Mouse (Mus musculus): ENCODE measurements around the gene Papss1. TPM values are rescaled to one million over a fixed set of nuclear protein-coding genes. Genes with fewer than 3 reads are reported as not detected.

Papss1 gene
- polyA plus RNA-seq, 1 experiment from 2014 or later, result 124 TPM

DNA sequence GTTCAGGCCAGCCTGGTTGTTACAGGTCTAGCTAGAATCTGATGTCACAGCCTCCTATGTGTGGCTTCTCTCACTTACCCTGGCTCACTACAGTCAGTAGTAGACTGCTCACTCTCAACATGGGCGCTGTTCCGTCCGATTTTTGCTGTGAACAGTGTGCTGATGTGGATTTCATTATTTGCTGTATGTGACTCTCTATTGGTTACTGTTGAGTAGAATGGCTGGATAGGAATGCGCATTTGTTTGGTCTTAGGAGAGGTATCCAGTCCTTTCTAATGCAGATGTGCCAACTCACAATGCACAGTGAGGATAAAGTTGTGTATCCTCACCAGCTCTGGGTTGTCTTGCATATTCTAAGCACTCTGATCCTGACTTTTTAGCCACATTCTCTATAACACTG is 62.9 kb downstream of the Papss1 start:
- H3K9me3 ChIP-seq (ENCODE audit: low read length), result no peaks in the 10 kb centered on the region
- H3K27me3 ChIP-seq (ENCODE audit: insufficient read depth, low read length), result no peaks in the 10 kb centered on the region
- H3K27ac ChIP-seq (ENCODE audit: low read length), result no peak overlapping the region
- no peak overlapping the region for H3K4me2 ChIP-seq (replicated peaks; ENCODE audit: low read depth, low read length)
- ATAC-seq (ENCODE audit: low FRiP score, low TSS enrichment), result no peak
- 99% methylated on average over 4 of the region's 4 CpGs for WGBS
- H3K36me3 ChIP-seq (ENCODE audit: insufficient read depth, low read length), result peaks cover 24% of the 10 kb centered on the region
- H3K4me1 ChIP-seq (ENCODE audit: insufficient read depth, low read length), result peaks cover 8% of the 10 kb centered on the region
- H3K4me3 ChIP-seq (ENCODE audit: low read length), result no peak overlapping the region
- no peak overlapping the region for H3K9ac ChIP-seq (replicated peaks; ENCODE audit: low read length)

DNA sequence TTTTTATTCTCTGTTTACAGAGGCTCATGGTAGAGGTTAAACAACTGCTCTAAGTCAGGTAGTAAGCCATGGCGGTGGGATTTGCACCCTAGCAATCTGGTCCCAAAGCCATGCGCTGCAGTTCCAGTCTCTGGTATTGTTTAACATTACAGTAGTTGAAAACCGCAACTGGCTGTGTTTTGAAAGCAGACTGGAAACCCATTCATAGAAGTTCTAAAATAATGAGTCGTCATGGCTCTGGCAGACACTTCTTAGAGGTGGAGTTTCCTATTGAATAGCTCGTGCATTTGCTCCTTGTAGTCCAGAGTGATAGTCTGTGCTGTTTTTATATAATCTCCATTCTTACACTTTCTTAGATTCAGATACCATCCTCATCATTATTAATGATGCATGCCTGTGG is 63.7 kb downstream of the Papss1 start:
- H3K4me3 ChIP-seq (ENCODE audit: low read length), result no peak overlapping the region
- WGBS, result 79% methylated on average over 5 of the region's 5 CpGs
- peaks cover 8% of the 10 kb centered on the region for H3K4me1 ChIP-seq (ENCODE audit: insufficient read depth, low read length)
- H3K9me3 ChIP-seq (ENCODE audit: low read length), result no peaks in the 10 kb centered on the region
- no peaks in the 10 kb centered on the region for H3K27me3 ChIP-seq (ENCODE audit: insufficient read depth, low read length)
- H3K27ac ChIP-seq (ENCODE audit: low read length), result no peak overlapping the region
- no peak overlapping the region for H3K4me2 ChIP-seq (replicated peaks; ENCODE audit: low read depth, low read length)
- no peak overlapping the region for H3K9ac ChIP-seq (replicated peaks; ENCODE audit: low read length)
- ATAC-seq (ENCODE audit: low FRiP score, low TSS enrichment), result no peak
- H3K36me3 ChIP-seq (ENCODE audit: insufficient read depth, low read length), result peaks cover 28% of the 10 kb centered on the region

DNA sequence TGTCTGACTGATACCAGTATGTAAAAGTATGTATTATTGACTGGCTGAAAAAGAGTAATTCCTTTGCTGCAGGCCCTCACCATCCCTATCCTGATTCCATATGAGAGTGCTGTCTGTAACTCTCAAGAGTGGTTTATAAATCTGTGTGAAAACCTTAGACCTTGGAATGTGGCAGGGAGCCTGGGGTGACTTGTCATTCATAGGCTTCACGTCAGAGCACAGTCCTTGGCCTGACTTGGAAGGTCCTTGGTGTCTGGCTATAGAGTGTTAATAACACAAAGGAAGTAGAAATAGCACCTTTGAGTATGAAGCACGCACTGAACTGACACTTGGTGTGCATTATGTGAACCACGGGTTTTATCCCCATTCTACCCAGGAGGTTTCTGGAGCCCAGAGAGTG is 64.4 kb downstream of the Papss1 start:
- no peak overlapping the region for H3K27ac ChIP-seq (ENCODE audit: low read length)
- no peak overlapping the region for H3K9ac ChIP-seq (replicated peaks; ENCODE audit: low read length)
- ATAC-seq (ENCODE audit: low FRiP score, low TSS enrichment), result no peak
- no peaks in the 10 kb centered on the region for H3K9me3 ChIP-seq (ENCODE audit: low read length)
- H3K4me3 ChIP-seq (ENCODE audit: low read length), result no peak overlapping the region
- H3K4me1 ChIP-seq (ENCODE audit: insufficient read depth, low read length), result peaks cover 8% of the 10 kb centered on the region
- 87% methylated on average over 3 of the region's 3 CpGs for WGBS
- no peaks in the 10 kb centered on the region for H3K27me3 ChIP-seq (ENCODE audit: insufficient read depth, low read length)
- peaks cover 29% of the 10 kb centered on the region for H3K36me3 ChIP-seq (ENCODE audit: insufficient read depth, low read length)
- no peak overlapping the region for H3K4me2 ChIP-seq (replicated peaks; ENCODE audit: low read depth, low read length)

DNA sequence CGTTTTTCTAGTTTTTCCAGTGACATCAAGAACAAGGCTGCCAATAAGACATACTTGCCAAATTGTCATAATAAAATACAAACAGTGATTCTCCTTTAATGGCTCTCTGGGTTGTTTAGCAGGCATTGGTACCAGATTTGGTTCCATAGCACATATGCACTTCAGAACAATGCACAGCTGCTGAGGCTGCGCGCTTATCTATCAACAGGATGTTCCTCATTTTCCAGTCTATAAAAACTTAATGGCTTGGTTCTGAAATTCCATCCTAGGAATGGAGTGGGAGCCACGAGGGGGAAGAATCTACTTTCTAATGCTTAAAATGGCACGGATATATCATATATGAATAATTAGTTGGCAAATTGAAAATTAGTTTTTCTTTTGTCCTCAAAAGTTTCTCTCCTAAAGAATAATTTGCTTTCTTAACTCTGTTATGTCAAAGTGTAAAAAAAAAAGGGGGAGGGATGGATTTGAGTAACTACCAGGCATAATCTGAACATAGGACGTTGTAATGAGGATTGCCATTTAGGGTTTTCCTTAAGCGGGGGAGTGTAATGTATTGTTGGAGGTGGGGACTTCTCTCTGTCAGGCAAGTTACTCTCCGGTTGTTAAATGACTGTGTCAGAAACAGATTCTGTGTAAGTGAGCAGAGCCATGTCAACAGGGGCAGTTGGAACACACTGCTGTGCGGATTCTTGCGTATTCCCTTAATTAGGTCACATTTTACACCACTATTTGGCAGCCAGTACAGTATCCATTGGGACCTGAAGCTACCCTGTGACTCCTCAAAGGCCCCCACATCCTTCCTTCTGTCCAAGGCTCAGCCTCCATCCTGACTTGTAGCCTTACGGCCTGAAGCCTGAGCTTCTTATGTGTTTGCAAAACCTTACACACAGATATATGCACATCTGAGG is 66.1 kb downstream of the Papss1 start:
- H3K4me3 ChIP-seq (ENCODE audit: low read length), result no peak overlapping the region
- 36% methylated on average over 11 of the region's 11 CpGs for WGBS
- H3K9me3 ChIP-seq (ENCODE audit: low read length), result no peaks in the 10 kb centered on the region
- H3K4me2 ChIP-seq (replicated peaks; ENCODE audit: low read depth, low read length), result no peak overlapping the region
- no peak overlapping the region; the same call in 1 of the 2 replicates for H3K27ac ChIP-seq (ENCODE audit: low read length)
- H3K9ac ChIP-seq (replicated peaks; ENCODE audit: low read length), result no peak overlapping the region
- no peaks in the 10 kb centered on the region for H3K27me3 ChIP-seq (ENCODE audit: insufficient read depth, low read length)
- H3K36me3 ChIP-seq (ENCODE audit: insufficient read depth, low read length), result peaks cover 22% of the 10 kb centered on the region
- H3K4me1 ChIP-seq (ENCODE audit: insufficient read depth, low read length), result peaks cover 8% of the 10 kb centered on the region
- ATAC-seq (ENCODE audit: low FRiP score, low TSS enrichment), result 0 out of 2 replicates have a peak, but pooled peaks have one; percentile 5

DNA sequence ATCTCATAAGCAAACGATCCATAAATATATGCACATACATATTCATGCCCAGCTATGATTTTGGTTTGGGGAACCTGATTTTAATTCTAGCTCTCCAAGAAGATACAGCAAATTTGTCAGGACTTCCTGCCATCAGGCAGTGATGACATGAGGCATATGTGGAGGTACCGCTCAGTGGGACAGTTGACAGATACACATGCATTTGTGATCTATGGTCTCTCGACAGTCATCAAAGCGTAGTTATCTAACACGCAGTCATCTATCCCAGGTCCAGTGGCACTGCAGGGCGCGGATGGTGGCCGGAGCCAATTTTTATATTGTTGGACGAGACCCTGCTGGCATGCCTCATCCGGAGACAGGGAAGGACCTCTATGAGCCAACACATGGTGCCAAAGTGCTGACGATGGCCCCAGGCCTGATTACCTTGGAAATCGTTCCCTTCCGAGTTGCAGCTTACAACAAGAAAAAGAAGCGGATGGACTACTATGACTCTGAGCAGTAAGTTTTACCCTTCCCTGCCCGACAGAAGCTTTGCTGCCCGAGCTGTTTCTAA is 66.8 kb downstream of the Papss1 start:
- H3K27ac ChIP-seq (ENCODE audit: low read length), result no peak overlapping the region; the same call in 1 of the 2 replicates
- ATAC-seq (ENCODE audit: low FRiP score, low TSS enrichment), result no peak
- no peak overlapping the region for H3K4me3 ChIP-seq (ENCODE audit: low read length)
- no peaks in the 10 kb centered on the region for H3K27me3 ChIP-seq (ENCODE audit: insufficient read depth, low read length)
- no peaks in the 10 kb centered on the region for H3K9me3 ChIP-seq (ENCODE audit: low read length)
- peaks cover 8% of the 10 kb centered on the region for H3K4me1 ChIP-seq (ENCODE audit: insufficient read depth, low read length)
- no peak overlapping the region for H3K9ac ChIP-seq (replicated peaks; ENCODE audit: low read length)
- WGBS, result 83% methylated on average over 16 of the region's 16 CpGs
- no peak overlapping the region for H3K4me2 ChIP-seq (replicated peaks; ENCODE audit: low read depth, low read length)
- peaks cover 22% of the 10 kb centered on the region for H3K36me3 ChIP-seq (ENCODE audit: insufficient read depth, low read length)

DNA sequence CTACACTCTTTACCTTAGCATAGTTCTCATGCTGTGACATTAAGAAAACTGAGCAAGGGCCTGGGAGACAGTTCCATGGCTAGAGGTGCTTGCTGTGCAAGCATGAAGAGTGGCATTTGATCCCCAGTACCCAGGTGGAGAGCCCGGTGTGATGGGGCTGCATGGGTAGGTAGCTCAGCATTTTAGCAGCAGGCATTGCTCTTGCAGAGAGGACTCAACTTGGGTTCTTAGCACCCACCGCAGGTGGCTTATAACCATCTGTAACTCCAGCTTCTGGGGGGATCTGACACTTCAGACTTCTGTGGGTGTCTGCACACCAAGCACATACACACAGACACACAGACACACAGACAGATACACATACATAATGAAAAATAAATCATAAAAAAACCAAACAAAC is 69.5 kb downstream of the Papss1 start:
- H3K4me3 ChIP-seq (ENCODE audit: low read length), result no peak overlapping the region
- peaks cover 8% of the 10 kb centered on the region for H3K4me1 ChIP-seq (ENCODE audit: insufficient read depth, low read length)
- no peak overlapping the region for H3K9ac ChIP-seq (replicated peaks; ENCODE audit: low read length)
- no peaks in the 10 kb centered on the region for H3K27me3 ChIP-seq (ENCODE audit: insufficient read depth, low read length)
- peaks cover 14% of the 10 kb centered on the region; the same call in 1 of the 2 replicates for H3K36me3 ChIP-seq (ENCODE audit: insufficient read depth, low read length)
- no peaks in the 10 kb centered on the region for H3K9me3 ChIP-seq (ENCODE audit: low read length)
- H3K27ac ChIP-seq (ENCODE audit: low read length), result no peak overlapping the region
- 94% methylated on average over 2 of the region's 2 CpGs for WGBS
- no peak overlapping the region for H3K4me2 ChIP-seq (replicated peaks; ENCODE audit: low read depth, low read length)
- no peak for ATAC-seq (ENCODE audit: low FRiP score, low TSS enrichment)

DNA sequence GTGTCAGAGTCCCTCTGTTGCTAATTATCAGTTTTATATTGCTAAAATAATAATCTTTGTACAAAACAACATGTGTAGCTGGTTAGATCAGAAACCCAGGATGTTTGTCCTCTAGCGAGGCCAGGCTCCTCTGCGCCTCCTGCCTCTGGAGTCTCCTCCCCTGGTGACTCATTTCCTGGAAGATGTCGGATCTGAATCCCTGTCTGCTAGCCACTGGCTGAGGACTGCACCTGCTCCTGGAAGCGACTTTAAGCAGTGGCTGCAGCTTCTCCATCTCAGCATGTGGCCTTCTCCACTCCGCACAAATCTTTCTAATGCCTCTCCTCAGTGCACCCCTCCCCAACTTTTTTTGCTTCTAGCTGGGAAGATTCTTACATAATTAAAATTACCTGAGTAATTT is 71.6 kb downstream of the Papss1 start:
- H3K27ac ChIP-seq (ENCODE audit: low read length), result no peak overlapping the region
- no peak overlapping the region for H3K9ac ChIP-seq (replicated peaks; ENCODE audit: low read length)
- H3K4me3 ChIP-seq (ENCODE audit: low read length), result no peak overlapping the region
- no peaks in the 10 kb centered on the region for H3K27me3 ChIP-seq (ENCODE audit: insufficient read depth, low read length)
- H3K36me3 ChIP-seq (ENCODE audit: insufficient read depth, low read length), result peaks cover 14% of the 10 kb centered on the region; the same call in 1 of the 2 replicates
- 77% methylated on average over 5 of the region's 5 CpGs for WGBS
- no peak for ATAC-seq (ENCODE audit: low FRiP score, low TSS enrichment)
- H3K9me3 ChIP-seq (ENCODE audit: low read length), result no peaks in the 10 kb centered on the region
- 0 out of 2 replicates have a peak, but pooled peaks cover under 1% of the 10 kb centered on the region for H3K4me1 ChIP-seq (ENCODE audit: insufficient read depth, low read length)
- H3K4me2 ChIP-seq (replicated peaks; ENCODE audit: low read depth, low read length), result no peak overlapping the region

DNA sequence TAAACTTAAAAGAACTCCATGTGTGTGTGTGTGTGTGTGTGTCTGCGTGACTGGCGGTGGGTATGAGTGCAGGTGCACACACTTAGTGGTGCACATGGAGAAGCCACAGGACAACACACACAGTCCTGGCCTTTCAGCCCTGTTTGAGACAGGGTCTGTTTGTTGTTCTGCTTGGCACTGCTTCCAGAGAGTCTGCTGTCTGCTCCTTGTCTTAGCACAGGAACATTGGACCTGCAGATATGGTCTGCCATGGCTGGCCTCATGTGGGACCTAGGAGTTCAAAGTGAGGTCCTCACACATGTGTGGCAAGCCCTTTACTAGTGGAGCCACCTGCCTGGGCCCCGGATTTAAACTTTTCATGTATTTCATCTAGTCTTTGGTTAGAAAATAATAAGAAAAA is 72.4 kb downstream of the Papss1 start:
- H3K27ac ChIP-seq (ENCODE audit: low read length), result no peak overlapping the region
- peaks cover 9% of the 10 kb centered on the region; the same call in 1 of the 2 replicates for H3K36me3 ChIP-seq (ENCODE audit: insufficient read depth, low read length)
- H3K4me2 ChIP-seq (replicated peaks; ENCODE audit: low read depth, low read length), result no peak overlapping the region
- no peaks in the 10 kb centered on the region for H3K27me3 ChIP-seq (ENCODE audit: insufficient read depth, low read length)
- H3K4me1 ChIP-seq (ENCODE audit: insufficient read depth, low read length), result no peaks in the 10 kb centered on the region
- WGBS, result 94% methylated on average over 3 of the region's 3 CpGs
- H3K4me3 ChIP-seq (ENCODE audit: low read length), result no peak overlapping the region
- H3K9ac ChIP-seq (replicated peaks; ENCODE audit: low read length), result no peak overlapping the region
- H3K9me3 ChIP-seq (ENCODE audit: low read length), result no peaks in the 10 kb centered on the region
- no peak for ATAC-seq (ENCODE audit: low FRiP score, low TSS enrichment)

DNA sequence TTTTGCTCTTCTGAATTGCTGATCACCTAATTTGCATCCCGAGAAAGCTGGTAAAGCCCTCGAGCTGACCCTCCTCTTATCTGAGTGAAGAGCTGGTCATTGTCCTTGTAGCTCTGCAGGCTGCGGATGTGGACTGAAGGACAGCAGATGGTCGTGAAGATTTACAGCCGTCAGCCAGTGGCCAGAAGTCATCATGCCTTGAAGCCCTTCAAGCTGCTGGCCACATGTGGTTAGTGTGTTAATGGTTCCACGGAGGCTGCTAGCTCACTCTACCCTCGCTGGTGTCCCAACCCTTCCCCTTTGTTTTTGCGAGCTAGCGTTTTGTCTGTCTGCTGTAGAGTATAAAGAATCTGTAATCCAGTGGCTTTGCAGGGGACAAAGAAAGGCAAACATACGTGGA is 73.1 kb downstream of the Papss1 start:
- H3K9me3 ChIP-seq (ENCODE audit: low read length), result no peaks in the 10 kb centered on the region

DNA sequence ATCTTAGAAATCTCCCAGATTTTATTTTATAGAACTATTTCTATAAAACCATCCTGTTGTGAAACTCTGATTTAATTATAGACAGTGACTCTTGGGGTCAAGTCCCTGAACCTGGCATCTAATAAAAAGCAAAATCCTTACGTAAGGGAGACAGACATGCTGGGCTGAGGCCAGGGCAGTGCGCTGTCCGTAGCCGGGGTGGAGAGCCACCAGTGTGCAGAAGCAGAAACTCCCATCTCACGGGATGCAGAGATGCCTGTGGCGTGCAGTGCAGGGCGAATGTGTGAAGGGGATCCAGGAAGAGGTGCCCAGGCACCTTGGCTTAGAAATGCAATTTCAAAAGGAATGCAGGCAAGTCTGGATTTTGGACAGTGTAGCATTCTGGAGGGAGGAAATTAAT is 73.6 kb downstream of the Papss1 start:
- no peak overlapping the region for H3K4me2 ChIP-seq (replicated peaks; ENCODE audit: low read depth, low read length)
- ATAC-seq (ENCODE audit: low FRiP score, low TSS enrichment), result no peak

More for the DNA sequence above, 73.1 kb downstream of the Papss1 start:
- Histone ChIP-seq H3K27ac (ENCODE audit: low read length) (no peak overlapping the region), H3K4me3 (ENCODE audit: low read length) (no peak overlapping the region), H3K27me3 (ENCODE audit: insufficient read depth, low read length) (no peaks in the 10 kb centered on the region), H3K4me2 (replicated peaks; ENCODE audit: low read depth, low read length) (no peak overlapping the region), H3K9ac (replicated peaks; ENCODE audit: low read length) (no peak overlapping the region), H3K36me3 (ENCODE audit: insufficient read depth, low read length) (0 out of 2 replicates have a peak, but pooled peaks cover 7% of the 10 kb centered on the region), H3K4me1 (ENCODE audit: insufficient read depth, low read length) (no peaks in the 10 kb centered on the region)
- ATAC-seq (ENCODE audit: low FRiP score, low TSS enrichment), result peak; percentile 25; the same call in 1 of the 2 replicates
- 38% methylated on average over 10 of the region's 10 CpGs for WGBS

More for the DNA sequence above, 73.6 kb downstream of the Papss1 start:
- Histone ChIP-seq H3K36me3 (ENCODE audit: insufficient read depth, low read length) (peaks cover 9% of the 10 kb centered on the region; the same call in 1 of the 2 replicates), H3K9ac (replicated peaks; ENCODE audit: low read length) (no peak overlapping the region), H3K4me3 (ENCODE audit: low read length) (no peak overlapping the region), H3K9me3 (ENCODE audit: low read length) (no peaks in the 10 kb centered on the region), H3K27me3 (ENCODE audit: insufficient read depth, low read length) (no peaks in the 10 kb centered on the region), H3K27ac (ENCODE audit: low read length) (no peak overlapping the region), H3K4me1 (ENCODE audit: insufficient read depth, low read length) (no peaks in the 10 kb centered on the region)
- 64% methylated on average over 7 of the region's 7 CpGs for WGBS
